Mouse (Mus musculus): ENCODE measurements around the gene Rtn4rl2.

GRCm38 (mm10) chr2:84838593-84838949 is 47.9 kb downstream of the Rtn4rl2 start, which contains the start of gene Slc43a1:
- no peak for TF ChIP-seq CTCF (IDR thresholded peaks at IDR 0.05; ENCODE audit: borderline replicate concordance, insufficient read depth, low read depth, low read length)
- no peak for TF ChIP-seq POLR2A (IDR thresholded peaks at IDR 0.05; ENCODE audit: borderline replicate concordance, insufficient read depth, low read length)

All from cerebellum, adult 2 months (tissue).